Mouse (Mus musculus): ENCODE data around the gene Park7. TPM values are rescaled to one million over a fixed set of nuclear protein-coding genes. Genes with fewer than 3 reads are reported as not detected.
A peak's percentile ranks its signal among the peaks of the same experiment; 100 is the strongest.
"Not testable (repeated sequence)": the region's sequence is repeated elsewhere in the genome, so short reads cannot be mapped to it uniquely, and the experiment has no call there.

Park7 gene
- polyA plus RNA-seq, 1 experiment from 2014 or later: 374 TPM

GRCm38 (mm10) chr4:150910164-150910951 lies 3.9 kb downstream of the Park7 start:
- Histone ChIP-seq H3K4me3 (replicated peaks) (peak overlapping the region; percentile 99), H3K4me1 (peaks cover 23% of the 10 kb centered on the region), H3K4me2 (replicated peaks) (peak overlapping the region; percentile 70), H3K9me3 (replicated peaks) (no peaks in the 10 kb centered on the region), H3K9ac (no peak overlapping the region), H3K27me3 (no peaks in the 10 kb centered on the region), H3K27ac (replicated peaks) (peak overlapping the region; percentile 56), H3K36me3 (peaks cover 19% of the 10 kb centered on the region)
- ATAC-seq (ENCODE audit: insufficient number of reproducible peaks, low FRiP score, low TSS enrichment, low read depth): no peak
- WGBS: 85% methylated on average over 19 of the region's 19 CpGs

- Histone ChIP-seq H3K9ac (peak overlapping the region; percentile 95), H3K27me3 (no peaks in the 10 kb centered on the region), H3K4me1 (peaks cover 17% of the 10 kb centered on the region), H3K27ac (replicated peaks) (peak overlapping the region; percentile 88), H3K4me2 (replicated peaks) (peak overlapping the region; percentile 70), H3K4me3 (replicated peaks) (peak overlapping the region; percentile 99), H3K36me3 (peaks cover 25% of the 10 kb centered on the region), H3K9me3 (replicated peaks) (no peaks in the 10 kb centered on the region)
- WGBS: under 1% methylated on average over 56 of the region's 56 CpGs
- peak; percentile 92 for ATAC-seq (ENCODE audit: insufficient number of reproducible peaks, low FRiP score, low TSS enrichment, low read depth)
These were observed 4.6 kb downstream of the Park7 start for GRCm38 (mm10) chr4:150909451-150910156.

- Histone ChIP-seq H3K4me1 (peaks cover 14% of the 10 kb centered on the region), H3K4me2 (replicated peaks) (peak overlapping the region; percentile 70), H3K4me3 (replicated peaks) (peak overlapping the region; percentile 99), H3K36me3 (peaks cover 33% of the 10 kb centered on the region)
- H3K9ac ChIP-seq; H3K27ac ChIP-seq (replicated peaks); ATAC-seq (ENCODE audit: insufficient number of reproducible peaks, low FRiP score, low TSS enrichment, low read depth); H3K27me3 ChIP-seq; H3K9me3 ChIP-seq (replicated peaks): not testable (repeated sequence)
- whole genome bisulfite sequencing: 73% methylated on average over 5 of the region's 5 CpGs
These were observed 5.7 kb downstream of the Park7 start for GRCm38 (mm10) chr4:150908512-150908911.

GRCm38 (mm10) chr4:150907099-150907498 lies 7.1 kb downstream of the Park7 start:
- Histone ChIP-seq H3K27ac (replicated peaks) (no peak overlapping the region), H3K4me1 (peaks cover 14% of the 10 kb centered on the region), H3K27me3 (no peaks in the 10 kb centered on the region), H3K4me2 (replicated peaks) (no peak overlapping the region), H3K4me3 (replicated peaks) (no peak overlapping the region), H3K36me3 (peaks cover 48% of the 10 kb centered on the region), H3K9me3 (replicated peaks) (no peaks in the 10 kb centered on the region), H3K9ac (no peak overlapping the region)
- no peak for ATAC-seq (ENCODE audit: insufficient number of reproducible peaks, low FRiP score, low TSS enrichment, low read depth)
- 87% methylated on average over 8 of the region's 8 CpGs for WGBS

- Histone ChIP-seq H3K4me3 (replicated peaks) (no peak overlapping the region), H3K4me2 (replicated peaks) (no peak overlapping the region), H3K9me3 (replicated peaks) (no peaks in the 10 kb centered on the region), H3K27me3 (no peaks in the 10 kb centered on the region), H3K36me3 (peaks cover 81% of the 10 kb centered on the region), H3K4me1 (peaks cover 4% of the 10 kb centered on the region), H3K9ac (no peak overlapping the region), H3K27ac (replicated peaks) (no peak overlapping the region)
- 92% methylated on average over 14 of the region's 14 CpGs for WGBS
- no peak for ATAC-seq (ENCODE audit: insufficient number of reproducible peaks, low FRiP score, low TSS enrichment, low read depth)
These were observed 11.0 kb downstream of the Park7 start for GRCm38 (mm10) chr4:150903091-150903742.

- WGBS: 89% methylated on average over 12 of the region's 12 CpGs
- H3K27me3 ChIP-seq: no peaks in the 10 kb centered on the region
- no peak overlapping the region for H3K4me2 ChIP-seq (replicated peaks)
- H3K27ac ChIP-seq (replicated peaks): no peak overlapping the region
- no peaks in the 10 kb centered on the region for H3K4me1 ChIP-seq
- peaks cover 85% of the 10 kb centered on the region for H3K36me3 ChIP-seq
- H3K9me3 ChIP-seq (replicated peaks): no peaks in the 10 kb centered on the region
- no peak overlapping the region for H3K4me3 ChIP-seq (replicated peaks)
- no peak overlapping the region for H3K9ac ChIP-seq
- ATAC-seq (ENCODE audit: insufficient number of reproducible peaks, low FRiP score, low TSS enrichment, low read depth): no peak
These were observed 12.2 kb downstream of the Park7 start for GRCm38 (mm10) chr4:150902062-150902461.

- H3K4me1 ChIP-seq: no peaks in the 10 kb centered on the region
- no peak for ATAC-seq (ENCODE audit: insufficient number of reproducible peaks, low FRiP score, low TSS enrichment, low read depth)
- peaks cover 85% of the 10 kb centered on the region for H3K36me3 ChIP-seq
- H3K9me3 ChIP-seq (replicated peaks): no peaks in the 10 kb centered on the region
- no peak overlapping the region for H3K4me3 ChIP-seq (replicated peaks)
- H3K9ac ChIP-seq: no peak overlapping the region
- H3K27ac ChIP-seq (replicated peaks): no peak overlapping the region
- no peak overlapping the region for H3K4me2 ChIP-seq (replicated peaks)
- H3K27me3 ChIP-seq: no peaks in the 10 kb centered on the region
- 51% methylated on average over 9 of the region's 9 CpGs for WGBS
These were observed 12.6 kb downstream of the Park7 start for GRCm38 (mm10) chr4:150901651-150902050.

- WGBS: 96% methylated on average over 13 of the region's 13 CpGs
- peaks cover 87% of the 10 kb centered on the region for H3K36me3 ChIP-seq
These were observed 13.8 kb downstream of the Park7 start for GRCm38 (mm10) chr4:150900486-150900885.

GRCm38 (mm10) chr4:150898716-150899365 lies 15.4 kb downstream of the Park7 start:
- no peak for ATAC-seq (ENCODE audit: insufficient number of reproducible peaks, low FRiP score, low TSS enrichment, low read depth)
- Histone ChIP-seq H3K4me1 (peaks cover 4% of the 10 kb centered on the region; the same call in 1 of the 2 replicates), H3K4me2 (replicated peaks) (no peak overlapping the region), H3K27me3 (no peaks in the 10 kb centered on the region), H3K9me3 (replicated peaks) (no peaks in the 10 kb centered on the region), H3K36me3 (peaks cover 75% of the 10 kb centered on the region), H3K27ac (replicated peaks) (no peak overlapping the region), H3K4me3 (replicated peaks) (no peak overlapping the region), H3K9ac (no peak overlapping the region)
- 49% methylated on average over 13 of the region's 13 CpGs for whole genome bisulfite sequencing

More at GRCm38 (mm10) chr4:150900486-150900885, 13.8 kb downstream of the Park7 start:
- Histone ChIP-seq H3K4me3 (replicated peaks) (no peak overlapping the region), H3K4me2 (replicated peaks) (no peak overlapping the region), H3K9me3 (replicated peaks) (no peaks in the 10 kb centered on the region), H3K27ac (replicated peaks) (no peak overlapping the region), H3K4me1 (no peaks in the 10 kb centered on the region), H3K9ac (no peak overlapping the region), H3K27me3 (no peaks in the 10 kb centered on the region)
- no peak for ATAC-seq (ENCODE audit: insufficient number of reproducible peaks, low FRiP score, low TSS enrichment, low read depth)

- Histone ChIP-seq H3K4me2 (replicated peaks) (no peak overlapping the region), H3K27me3 (no peaks in the 10 kb centered on the region), H3K36me3 (peaks cover 57% of the 10 kb centered on the region), H3K9me3 (replicated peaks) (no peaks in the 10 kb centered on the region), H3K4me3 (replicated peaks) (no peak overlapping the region), H3K4me1 (peaks cover 4% of the 10 kb centered on the region; the same call in 1 of the 2 replicates), H3K9ac (no peak overlapping the region), H3K27ac (replicated peaks) (no peak overlapping the region)
- ATAC-seq (ENCODE audit: insufficient number of reproducible peaks, low FRiP score, low TSS enrichment, low read depth): no peak
- 93% methylated on average over 26 of the region's 26 CpGs for WGBS
These were observed 17.2 kb downstream of the Park7 start for GRCm38 (mm10) chr4:150896896-150897624.
